14 mouse cellular contexts compared by ENCODE assay signal in the genomic region with DNA sequence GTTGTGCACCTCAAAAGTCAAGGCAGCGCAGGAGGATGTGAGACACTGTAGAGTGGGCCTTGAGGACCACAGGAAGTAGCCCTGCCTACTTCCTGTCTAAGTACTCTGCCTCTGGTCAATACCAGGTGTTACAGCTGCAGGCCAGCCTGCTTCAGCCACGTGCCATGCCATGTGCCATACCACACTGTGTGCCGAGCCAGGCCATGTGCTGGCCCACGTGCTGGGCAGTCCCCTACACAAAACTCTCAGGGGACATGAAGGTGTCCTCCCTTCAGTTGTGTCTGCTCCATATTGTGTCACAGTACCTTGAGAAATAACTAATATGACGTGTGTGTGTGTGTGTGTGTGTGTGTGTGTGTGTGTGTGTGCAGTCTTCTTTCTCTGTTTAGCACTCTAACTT. TPM values are rescaled to one million over a fixed set of nuclear protein-coding genes. Genes with fewer than 3 reads are reported as not detected.
"Had no signal": no experiment of that assay in that cellular context is flagged by ENCODE, and none has a peak within 500 bp of the region (broad histone marks: within the 10 kb centered on the region; RNA-seq: fewer than 3 reads in every experiment).

No protein-coding gene starts in this region.

- H3K9ac ChIP-seq: limb, embryonic 12.5 days; lung, embryonic 15.5 days; neural tube, embryonic 13.5 days had no signal

- H3K27me3 ChIP-seq: limb, embryonic 12.5 days; lung, embryonic 15.5 days; neural tube, embryonic 13.5 days had no signal

- H3K4me3 ChIP-seq: left cerebral cortex, adult 2 months; limb, embryonic 12.5 days; lung, embryonic 15.5 days; midbrain, embryonic 10.5 days; neural tube, embryonic 13.5 days had no signal

- H3K36me3 ChIP-seq: limb, embryonic 12.5 days; lung, embryonic 15.5 days; midbrain, embryonic 10.5 days; neural tube, embryonic 13.5 days had no signal

- H3K27ac ChIP-seq: left cerebral cortex, adult 2 months; limb, embryonic 12.5 days; lung, embryonic 15.5 days; macrophage; midbrain, embryonic 10.5 days; neural tube, embryonic 13.5 days; stomach, postnatal 0 days had no signal

- ATAC-seq: intestine, embryonic 16.5 days had no signal

- H3K4me2 ChIP-seq: limb, embryonic 12.5 days; lung, embryonic 15.5 days; neural tube, embryonic 13.5 days had no signal

- H3K9me3 ChIP-seq: limb, embryonic 12.5 days; lung, embryonic 15.5 days; midbrain, embryonic 10.5 days; neural tube, embryonic 13.5 days had no signal

- H3K4me1 ChIP-seq: limb, embryonic 12.5 days; lung, embryonic 15.5 days; midbrain, embryonic 10.5 days had no signal

- DNase-seq: kidney, adult 8-10 months; kidney, postnatal 25 days; lung, postnatal 14 days; midbrain, embryonic 14.5 days; right cerebral cortex, postnatal 14 days; thymus, postnatal 4 days had no signal

RNA-seq across cellular contexts. Expression of a gene that starts 4.7 kb away (rescaled TPM):
- polyA plus RNA-seq: limb, embryonic 12.5 days; midbrain, embryonic 10.5 days; midbrain, embryonic 14.5 days had no signal
